Mouse (Mus musculus) urinary bladder, adult 18-20 months (tissue): ENCODE measurements at regions not wholly inside any gene's neighbourhood (a gene's known extent, or its start where the extent isn't known, plus 50 kb on each side); places are given as distances from the start of the nearest gene placed in this dataset.
"Not testable (repeated sequence)": the region's sequence is repeated elsewhere in the genome, so short reads cannot be mapped to it uniquely, and the experiment has no call there.

Source experiments
- DNase-seq, 2 experiments: peaks; one replicate each; pipeline ENCODE4 v3.0.0; 2022; ENCODE audit warnings: low spot score in 2 of 2, mixed read lengths in 2 of 2

DNA sequence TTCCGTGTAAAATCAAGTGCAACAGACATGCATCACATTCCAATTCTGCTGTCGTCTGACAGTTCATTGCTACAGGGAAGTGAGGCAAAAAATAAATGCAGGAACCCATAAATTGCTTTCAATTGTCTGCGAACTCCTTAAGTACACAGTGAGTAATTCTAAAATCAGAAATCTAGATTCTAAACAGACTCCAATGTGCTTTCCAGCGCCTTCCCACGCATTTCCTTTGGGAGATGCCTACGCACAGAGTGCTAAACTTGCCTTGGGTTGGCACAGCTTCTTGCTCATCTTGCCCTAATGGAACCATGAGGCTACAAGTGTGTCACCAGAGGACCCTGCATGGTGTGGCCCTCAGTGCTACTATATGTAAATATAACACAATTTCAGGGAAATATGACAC is 212.6 kb downstream of the Samd5 start:
- no peak for DNase-seq

DNA sequence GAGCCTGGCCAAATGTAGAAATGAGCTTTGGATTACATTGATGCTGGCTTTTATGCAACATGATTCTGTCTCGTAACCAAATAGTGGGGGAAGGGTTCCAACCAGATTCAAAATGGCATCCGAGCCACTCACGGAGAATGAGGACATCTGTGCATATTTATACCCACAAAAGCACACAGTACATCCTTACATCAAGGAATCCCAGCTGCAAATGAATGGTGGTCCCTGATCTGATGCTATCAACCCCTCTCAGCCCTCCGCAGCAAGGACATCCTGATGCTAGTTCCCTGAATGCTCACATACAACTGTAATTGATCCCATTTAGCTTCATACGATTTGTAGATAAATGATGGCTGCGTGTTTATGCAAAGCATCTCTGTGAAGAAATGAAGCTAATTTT is 215.9 kb downstream of the Samd5 start:
- no peak for DNase-seq

GRCm38 (mm10) chr10:9458466-9458865 is 216.5 kb downstream of the Samd5 start:
- DNase-seq: no peak

DNA sequence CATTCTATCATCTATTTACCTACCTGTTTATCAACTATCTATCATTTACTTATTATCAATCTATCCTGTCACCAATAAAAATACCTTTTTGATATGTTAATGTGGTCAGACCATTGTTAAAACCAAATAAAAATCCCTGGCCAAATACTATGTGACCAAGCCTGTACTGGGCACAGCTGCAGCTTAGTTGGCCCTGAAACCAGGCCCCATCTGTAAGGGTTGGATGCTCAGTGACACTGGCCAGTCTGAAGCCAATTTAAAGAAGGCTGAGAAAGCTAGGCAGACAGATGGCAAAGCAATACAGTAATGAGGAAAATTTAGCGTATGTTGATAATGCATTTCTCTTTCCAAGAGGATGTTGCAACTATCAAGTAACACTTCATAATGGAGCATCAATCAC is 217.8 kb downstream of the Samd5 start:
- no peak for DNase-seq

GRCm38 (mm10) chr10:9439072-9439471 is 235.9 kb downstream of the Samd5 start:
- no peak for DNase-seq

GRCm38 (mm10) chr10:9438366-9438765 is 236.6 kb downstream of the Samd5 start:
- no peak for DNase-seq

- no peak for DNase-seq
Measured at GRCm38 (mm10) chr10:9429085-9429484, 245.9 kb downstream of the Samd5 start.

- no peak for DNase-seq
Measured at GRCm38 (mm10) chr10:9420741-9421140, 254.3 kb downstream of the Samd5 start.

DNA sequence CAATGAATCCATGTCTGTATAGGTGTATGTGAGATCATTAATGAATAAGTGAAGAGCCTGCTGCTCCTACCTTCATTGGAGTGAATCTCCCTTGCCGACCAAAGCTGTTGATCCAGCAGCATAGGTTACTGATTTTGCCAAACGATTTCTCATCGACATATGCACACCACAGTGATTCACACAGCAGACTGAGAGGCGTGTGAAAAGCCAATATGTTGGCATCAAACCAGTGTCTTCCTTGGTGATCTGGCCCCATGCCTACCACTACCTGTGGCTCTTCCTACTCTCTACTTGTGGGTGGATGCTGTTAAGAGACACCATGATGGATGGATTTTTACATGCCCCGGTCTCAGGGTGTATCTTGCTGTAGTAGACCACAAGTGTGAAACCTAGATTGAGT is 258.3 kb downstream of the Samd5 start:
- no peak for DNase-seq

GRCm38 (mm10) chr10:9406101-9406500 is 268.9 kb downstream of the Samd5 start:
- no peak for DNase-seq

- DNase-seq: no peak
Measured at GRCm38 (mm10) chr10:9405417-9405816, 269.6 kb downstream of the Samd5 start.

DNA sequence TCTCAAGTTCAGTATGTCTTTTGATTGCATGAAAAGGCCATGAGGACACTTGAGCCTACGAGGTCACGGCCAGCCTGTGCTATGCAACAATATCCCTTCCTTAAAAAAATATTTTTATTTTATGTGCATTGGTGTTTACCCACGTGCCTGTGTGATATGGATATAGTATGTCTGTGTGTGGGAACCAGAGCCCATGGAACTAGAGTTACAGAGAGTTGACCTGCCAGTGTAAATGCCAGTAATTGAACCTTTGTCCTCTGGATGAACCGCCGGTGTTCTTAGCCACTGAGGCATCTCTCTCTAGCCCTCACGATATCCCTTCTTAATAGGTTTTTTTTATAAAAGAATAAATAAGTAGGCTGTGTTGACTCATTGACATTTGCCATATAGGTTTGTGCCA is 270.0 kb downstream of the Samd5 start:
- DNase-seq: no peak

DNA sequence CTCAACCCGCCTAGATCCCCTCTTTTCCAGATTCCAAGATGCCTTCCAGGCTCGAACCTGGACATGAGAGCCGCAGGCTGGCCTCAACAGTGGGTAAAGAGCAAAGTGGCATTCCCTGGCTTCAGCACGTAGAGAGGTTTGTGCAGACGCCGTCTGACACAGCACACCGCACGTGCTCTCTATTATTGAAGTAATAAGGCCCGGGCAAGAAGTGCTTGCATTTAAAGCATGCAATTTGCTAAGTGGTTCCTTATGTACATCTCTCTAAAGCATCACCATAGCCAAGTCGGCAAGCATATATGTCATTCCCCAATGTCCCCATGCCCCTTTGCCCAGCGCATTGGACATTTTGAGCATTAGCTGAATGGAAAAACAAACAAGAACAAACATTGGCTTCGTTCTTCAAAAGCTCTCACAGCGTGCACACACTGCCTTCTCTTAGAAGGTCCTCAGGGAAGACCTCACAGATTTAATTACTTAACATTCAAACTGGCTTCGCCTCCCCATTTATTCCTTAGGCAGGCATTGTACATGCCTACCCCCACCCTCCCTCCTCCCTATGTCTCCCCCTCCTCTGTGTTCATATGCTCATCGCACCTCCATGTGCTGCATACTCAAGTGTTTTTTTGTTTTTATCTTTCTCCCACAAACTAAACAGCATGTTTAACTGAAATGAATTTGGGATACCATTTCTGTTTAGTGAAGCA is 273.9 kb downstream of the Samd5 start:
- no peak for DNase-seq

DNA sequence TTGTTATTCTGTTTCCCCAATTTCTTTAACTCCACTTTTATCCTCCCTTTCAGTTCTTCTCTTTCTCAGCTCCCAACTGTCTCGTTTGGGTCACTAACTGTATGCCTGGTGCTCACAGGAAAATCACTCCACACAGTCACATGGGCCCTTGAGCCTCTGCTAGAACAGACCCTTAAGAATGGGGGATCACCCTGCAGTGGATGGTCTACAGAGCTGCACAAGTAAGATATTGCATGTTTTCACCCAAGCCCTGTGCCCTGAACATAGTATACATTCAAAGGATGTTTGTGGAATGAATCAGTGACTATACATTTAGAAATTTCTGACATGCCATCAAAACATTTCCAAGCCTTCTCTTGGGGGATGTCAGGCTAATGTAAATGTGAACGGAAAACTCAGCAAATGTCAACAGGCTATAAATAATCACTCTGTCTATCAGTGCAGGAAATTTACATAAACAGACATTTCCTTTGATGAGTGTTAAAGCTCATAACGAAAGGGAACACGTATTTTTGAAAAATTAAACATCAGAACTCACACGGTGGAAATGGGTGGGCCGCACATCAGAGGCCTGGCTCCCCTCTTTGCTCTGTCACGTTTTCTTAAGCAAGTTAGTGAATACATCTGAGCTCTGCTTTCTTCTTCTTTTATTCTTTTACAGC is 297.4 kb downstream of the Samd5 start:
- DNase-seq: no peak

DNA sequence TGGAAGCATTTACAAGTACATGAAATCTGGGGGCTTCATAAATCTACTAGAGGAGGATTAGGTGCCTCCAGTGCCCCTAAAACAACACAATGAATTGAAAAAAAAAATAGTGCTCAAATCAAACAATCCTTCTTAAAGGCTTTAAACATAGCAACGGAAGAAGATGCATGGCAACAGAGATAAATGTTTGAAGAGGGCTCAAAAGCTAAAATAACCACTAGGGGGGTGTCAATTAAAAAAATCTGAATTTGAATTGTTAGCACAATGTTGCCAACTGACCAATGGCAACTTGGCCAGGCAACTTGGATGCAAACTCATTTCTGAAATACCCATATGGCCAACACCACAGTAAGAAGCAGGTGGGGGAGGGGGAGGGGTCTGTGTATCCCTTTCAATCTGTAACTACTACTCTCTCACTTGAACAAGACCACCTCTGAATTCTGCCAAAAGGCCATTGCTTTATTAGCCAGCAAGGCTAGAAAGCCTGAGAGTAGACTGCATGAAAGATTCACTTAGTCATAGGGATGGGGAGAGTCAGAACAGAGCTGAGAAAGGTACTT is 312.6 kb downstream of the Samd5 start:
- DNase-seq: no peak

GRCm38 (mm10) chr10:9338207-9338801 is 336.7 kb downstream of the Samd5 start:
- DNase-seq: no peak

- no peak for DNase-seq
Measured at GRCm38 (mm10) chr10:9334245-9334845, 340.7 kb downstream of the Samd5 start.

GRCm38 (mm10) chr10:9331694-9332093 is 343.3 kb downstream of the Samd5 start:
- DNase-seq: no peak

GRCm38 (mm10) chr10:9328324-9328723 is 346.7 kb downstream of the Samd5 start:
- no peak for DNase-seq

DNA sequence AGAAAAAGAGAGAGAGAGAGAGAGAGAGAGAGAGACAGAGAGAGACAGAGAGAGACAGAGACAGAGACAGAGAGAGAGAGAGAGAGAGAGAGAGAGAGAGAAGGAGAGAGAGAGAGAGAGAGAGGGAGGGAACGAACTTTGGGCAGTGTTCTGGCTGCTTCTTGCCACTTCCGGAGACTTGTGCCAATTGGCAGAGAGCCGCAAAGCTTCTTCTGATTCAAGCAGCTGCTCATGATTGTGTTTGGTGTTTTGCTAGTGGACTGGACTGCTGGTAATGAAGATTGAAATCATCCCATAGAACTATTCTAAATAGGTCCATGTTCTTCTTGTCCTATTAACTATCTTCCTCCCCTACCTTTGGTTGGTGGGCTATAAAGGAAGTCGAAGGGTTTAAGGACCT is 347.1 kb downstream of the Samd5 start:
- DNase-seq: not testable (repeated sequence)

DNA sequence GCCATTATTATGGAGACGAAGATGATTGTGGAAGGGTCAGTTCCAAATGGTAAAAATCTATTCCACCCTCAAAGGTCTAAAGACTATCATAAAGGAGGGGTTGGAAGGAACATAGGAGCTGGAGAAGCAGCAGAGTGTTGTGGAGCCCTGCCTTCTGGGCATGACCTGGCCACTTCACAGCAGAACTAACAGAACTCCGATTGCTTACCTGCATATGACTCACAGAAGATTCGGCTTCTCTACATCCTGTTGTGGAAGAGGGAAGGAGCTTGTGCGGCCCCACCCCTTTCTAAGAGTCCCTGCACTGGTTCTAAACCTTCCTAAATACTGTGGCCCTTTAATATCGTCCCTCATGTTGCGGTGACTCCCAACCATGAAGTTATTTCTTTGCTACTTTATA is 362.7 kb downstream of the Samd5 start:
- DNase-seq: no peak

- no peak for DNase-seq
Measured at GRCm38 (mm10) chr10:9310346-9310745, 364.7 kb downstream of the Samd5 start.
